Mouse (Mus musculus): Measurements from ENCODE around the gene Igbp1. TPM values are rescaled to one million over a fixed set of nuclear protein-coding genes. Genes with fewer than 3 reads are reported as not detected.

Igbp1 gene
- 118 TPM for polyA plus RNA-seq (2014; fragmentation: Illumina TruSeq; extraction: RNeasy Lipid Tissue Mini Kit (QIAGEN cat#74804); ENCODE audit: low read depth, low replicate concordance)

GRCm38 (mm10) chrX:100494068-100494978, at the start of gene Igbp1:
Gene Igbp1 (plus strand): TSS chrX:100494291.

GRCm38 (mm10) chrX:100524471-100524870, 30.4 kb downstream of the Igbp1 start, which contains the start of gene Dgat2l6:
Gene Dgat2l6 (plus strand): TSS chrX:100524838.

Other genes starting within 250 kb of the Igbp1 start
- not detected for gene Otud6a, start 65.3 kb upstream of the Igbp1 start, polyA plus RNA-seq (2014; fragmentation: Illumina TruSeq; extraction: RNeasy Lipid Tissue Mini Kit (QIAGEN cat#74804); ENCODE audit: low read depth, low replicate concordance)
- gene Awat2, start 51.6 kb upstream of the Igbp1 start, polyA plus RNA-seq (2014; fragmentation: Illumina TruSeq; extraction: RNeasy Lipid Tissue Mini Kit (QIAGEN cat#74804); ENCODE audit: low read depth, low replicate concordance), result 0.35 TPM
- gene Dgat2l6, start 30.5 kb downstream of the Igbp1 start, polyA plus RNA-seq (2014; fragmentation: Illumina TruSeq; extraction: RNeasy Lipid Tissue Mini Kit (QIAGEN cat#74804); ENCODE audit: low read depth, low replicate concordance), result not detected
- gene Awat1, start 78.0 kb downstream of the Igbp1 start, polyA plus RNA-seq (2014; fragmentation: Illumina TruSeq; extraction: RNeasy Lipid Tissue Mini Kit (QIAGEN cat#74804); ENCODE audit: low read depth, low replicate concordance), result not detected
- 8.7 TPM for gene P2ry4, start 100.6 kb downstream of the Igbp1 start, polyA plus RNA-seq (2014; fragmentation: Illumina TruSeq; extraction: RNeasy Lipid Tissue Mini Kit (QIAGEN cat#74804); ENCODE audit: low read depth, low replicate concordance)
- not detected for gene Arr3, start 111.2 kb downstream of the Igbp1 start, polyA plus RNA-seq (2014; fragmentation: Illumina TruSeq; extraction: RNeasy Lipid Tissue Mini Kit (QIAGEN cat#74804); ENCODE audit: low read depth, low replicate concordance)
- gene Kif4, start 131.4 kb downstream of the Igbp1 start, polyA plus RNA-seq (2014; fragmentation: Illumina TruSeq; extraction: RNeasy Lipid Tissue Mini Kit (QIAGEN cat#74804); ENCODE audit: low read depth, low replicate concordance), result 5.5 TPM
- 65.1 TPM for gene Pdzd11, start 132.3 kb downstream of the Igbp1 start, polyA plus RNA-seq (2014; fragmentation: Illumina TruSeq; extraction: RNeasy Lipid Tissue Mini Kit (QIAGEN cat#74804); ENCODE audit: low read depth, low replicate concordance)
- gene Gdpd2, start 235.6 kb downstream of the Igbp1 start, polyA plus RNA-seq (2014; fragmentation: Illumina TruSeq; extraction: RNeasy Lipid Tissue Mini Kit (QIAGEN cat#74804); ENCODE audit: low read depth, low replicate concordance), result 4.5 TPM

All from sigmoid colon, adult 10 weeks (tissue).